Mouse (Mus musculus): ENCODE results near the gene Sipa1l1. TPM values are rescaled to one million over a fixed set of nuclear protein-coding genes. Genes with fewer than 3 reads are reported as not detected.
A peak's percentile ranks its signal among the peaks of the same experiment; 100 is the strongest.

Sipa1l1 gene
- total and polyA plus RNA-seq, 3 experiments: 141 to 365 (median 161) TPM

DNA sequence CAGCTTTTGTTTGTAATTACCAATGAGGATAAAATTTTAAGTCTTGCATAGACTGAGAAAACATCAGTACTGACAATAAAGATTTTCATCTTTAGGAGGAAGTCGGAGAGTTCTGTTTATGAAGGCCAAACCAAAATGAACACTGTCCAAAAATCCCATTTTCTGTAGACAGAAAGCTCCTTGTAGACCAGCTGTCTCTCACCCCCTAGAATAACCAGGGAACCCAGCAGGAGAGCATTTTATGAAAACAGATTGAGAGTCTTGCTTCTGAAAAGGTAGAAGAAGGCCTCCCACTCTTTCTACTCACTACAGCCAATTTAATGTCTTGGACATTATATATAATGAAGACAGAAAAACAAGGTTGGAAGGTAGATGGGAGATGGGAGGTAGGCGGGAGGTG, 198.2 kb downstream of the Sipa1l1 start:
- ATAC-seq (ENCODE audit: extremely low read depth, insufficient number of reproducible peaks, low FRiP score, poor library complexity, severe bottlenecking) (no peak), DNase-seq (ENCODE audit: low spot score) (no peak)
- no peak for TF ChIP-seq GATA1 (IDR thresholded peaks at IDR 0.05; ENCODE audit: borderline replicate concordance, low read length)
- TF ChIP-seq GATA2 (IDR thresholded peaks at IDR 0.05; ENCODE audit: borderline replicate concordance, low read depth, low read length): no peak
- TF ChIP-seq POLR2AphosphoS5 (IDR thresholded peaks at IDR 0.05; ENCODE audit: insufficient replicate concordance, low read depth, low read length): no peak
- TF ChIP-seq TAL1 (conservative IDR thresholded peaks at IDR 0.05; ENCODE audit: low read depth, low read length): no peak
- no peak for TF ChIP-seq CTCF (IDR thresholded peaks at IDR 0.05; ENCODE audit: low read depth, low read length)
- H3K4me1 ChIP-seq (ENCODE audit: insufficient read depth, low read depth, low read length): peaks cover 47% of the 10 kb centered on the region
- no peaks in the 10 kb centered on the region for H3K27me3 ChIP-seq (ENCODE audit: insufficient read depth, low read length)
- no peaks in the 10 kb centered on the region for H3K9me3 ChIP-seq (replicated peaks)
- H3K4me3 ChIP-seq (ENCODE audit: low read depth, low read length): no peak overlapping the region
- H3K36me3 ChIP-seq (replicated peaks): peaks cover 89% of the 10 kb centered on the region

DNA sequence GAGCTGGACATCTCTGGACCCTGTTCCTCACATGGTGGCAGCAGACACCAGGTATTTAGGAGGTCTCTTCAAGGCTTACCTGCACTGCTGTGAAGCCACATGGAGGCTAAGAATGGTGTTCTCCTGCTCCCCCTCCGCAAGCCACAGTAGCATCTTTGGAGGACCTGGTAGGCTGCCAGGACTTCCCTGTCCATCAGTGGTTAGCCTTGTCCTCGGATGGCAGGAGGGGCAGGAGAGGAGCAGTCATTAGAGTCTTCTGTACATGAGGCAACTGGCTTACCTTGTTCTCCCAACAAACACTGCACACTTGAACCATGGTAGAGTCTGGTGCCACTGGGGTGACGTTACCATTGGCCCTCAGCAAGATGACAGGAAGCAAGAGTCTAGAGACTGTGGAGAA, 198.9 kb downstream of the Sipa1l1 start:
- peaks cover 89% of the 10 kb centered on the region for H3K36me3 ChIP-seq (replicated peaks)
- H3K4me1 ChIP-seq (ENCODE audit: insufficient read depth, low read depth, low read length): peaks cover 45% of the 10 kb centered on the region
- H3K4me3 ChIP-seq (ENCODE audit: low read depth, low read length): no peak overlapping the region
- ATAC-seq (ENCODE audit: extremely low read depth, insufficient number of reproducible peaks, low FRiP score, poor library complexity, severe bottlenecking): no peak
- TF ChIP-seq CTCF (IDR thresholded peaks at IDR 0.05; ENCODE audit: low read depth, low read length) (no peak), POLR2AphosphoS5 (IDR thresholded peaks at IDR 0.05; ENCODE audit: insufficient replicate concordance, low read depth, low read length) (no peak), TAL1 (conservative IDR thresholded peaks at IDR 0.05; ENCODE audit: low read depth, low read length) (no peak), GATA2 (IDR thresholded peaks at IDR 0.05; ENCODE audit: borderline replicate concordance, low read depth, low read length) (no peak), GATA1 (IDR thresholded peaks at IDR 0.05; ENCODE audit: borderline replicate concordance, low read length) (no peak)
- no peak for DNase-seq (ENCODE audit: low spot score)
- H3K9me3 ChIP-seq (replicated peaks): no peaks in the 10 kb centered on the region
- no peaks in the 10 kb centered on the region for H3K27me3 ChIP-seq (ENCODE audit: insufficient read depth, low read length)

DNA sequence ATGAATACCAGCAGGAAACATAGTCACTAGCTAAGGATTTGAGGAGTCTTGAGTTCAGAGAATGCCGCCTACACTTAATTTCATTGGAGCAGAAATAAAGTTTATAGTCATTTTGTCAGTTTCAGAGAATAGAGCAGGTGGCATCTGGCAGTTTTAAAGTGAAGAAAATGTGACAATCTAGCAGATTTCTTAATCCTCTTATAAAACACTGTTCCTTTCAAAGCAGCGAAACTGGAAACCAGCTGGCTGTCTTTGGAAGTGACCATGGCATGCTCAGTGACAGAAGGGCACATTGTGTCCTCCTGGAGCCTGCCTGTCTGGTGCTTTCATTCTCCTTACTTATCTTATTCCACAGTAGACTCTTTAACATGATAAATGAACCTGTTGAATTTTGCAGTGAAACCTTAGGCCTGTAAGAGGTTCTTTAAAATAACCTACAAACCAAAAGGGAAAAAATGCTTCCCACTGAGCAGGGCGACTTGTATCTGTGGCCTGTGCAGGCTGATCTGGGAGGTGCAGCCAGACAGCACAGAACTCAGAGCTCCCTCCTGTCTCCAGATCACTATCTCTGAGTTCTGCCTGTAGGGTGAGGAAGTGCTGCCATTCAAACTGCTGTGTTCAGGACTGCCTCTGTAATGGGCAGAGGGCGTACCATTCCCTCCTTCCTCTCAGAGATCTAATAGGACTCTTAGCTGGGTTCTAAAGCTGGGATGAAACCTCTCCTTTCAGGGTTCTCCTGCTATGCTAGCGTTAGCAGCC, 200.5 kb downstream of the Sipa1l1 start:
- ATAC-seq (ENCODE audit: extremely low read depth, insufficient number of reproducible peaks, low FRiP score, poor library complexity, severe bottlenecking) (peak; percentile 79), DNase-seq (ENCODE audit: low spot score) (peak; percentile 53)
- H3K27me3 ChIP-seq (ENCODE audit: insufficient read depth, low read length): no peaks in the 10 kb centered on the region
- TF ChIP-seq GATA2 (IDR thresholded peaks at IDR 0.05; ENCODE audit: borderline replicate concordance, low read depth, low read length) (0 out of 2 replicates have a peak, but pooled peaks have one; percentile 37), TAL1 (conservative IDR thresholded peaks at IDR 0.05; ENCODE audit: low read depth, low read length) (no peak)
- peaks cover 89% of the 10 kb centered on the region for H3K36me3 ChIP-seq (replicated peaks)
- no peaks in the 10 kb centered on the region for H3K9me3 ChIP-seq (replicated peaks)
- H3K4me3 ChIP-seq (ENCODE audit: low read depth, low read length): no peak overlapping the region
- peaks cover 43% of the 10 kb centered on the region for H3K4me1 ChIP-seq (ENCODE audit: insufficient read depth, low read depth, low read length)

DNA sequence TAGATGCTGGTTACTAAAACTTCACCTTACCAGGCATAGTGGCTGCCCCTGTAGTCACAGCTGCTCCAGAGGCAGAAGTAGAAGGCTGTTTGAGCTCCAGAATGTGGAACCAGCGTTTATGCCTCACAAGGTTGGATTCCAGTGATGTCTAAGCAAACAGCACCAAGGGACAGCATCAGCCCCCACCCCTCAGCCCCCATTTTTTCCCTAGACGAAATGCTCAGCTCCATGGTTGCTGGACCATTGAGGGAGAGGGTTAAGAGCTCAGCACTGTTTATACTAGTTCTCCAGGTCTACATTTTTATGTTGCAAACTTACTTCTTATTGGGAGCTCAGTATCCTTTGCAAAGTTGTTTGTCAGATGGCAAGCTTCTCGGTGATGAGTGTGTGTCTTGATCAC, 202.1 kb downstream of the Sipa1l1 start:
- H3K27me3 ChIP-seq (ENCODE audit: insufficient read depth, low read length): no peaks in the 10 kb centered on the region
- DNase-seq (ENCODE audit: low spot score) (no peak), ATAC-seq (ENCODE audit: extremely low read depth, insufficient number of reproducible peaks, low FRiP score, poor library complexity, severe bottlenecking) (no peak)
- H3K4me1 ChIP-seq (ENCODE audit: insufficient read depth, low read depth, low read length): peaks cover 34% of the 10 kb centered on the region
- no peaks in the 10 kb centered on the region for H3K9me3 ChIP-seq (replicated peaks)
- peaks cover 90% of the 10 kb centered on the region for H3K36me3 ChIP-seq (replicated peaks)
- H3K4me3 ChIP-seq (ENCODE audit: low read depth, low read length): no peak overlapping the region
- no peak for TF ChIP-seq TAL1 (conservative IDR thresholded peaks at IDR 0.05; ENCODE audit: low read depth, low read length)
- TF ChIP-seq GATA2 (IDR thresholded peaks at IDR 0.05; ENCODE audit: borderline replicate concordance, low read depth, low read length): no peak
- TF ChIP-seq GATA1 (IDR thresholded peaks at IDR 0.05; ENCODE audit: borderline replicate concordance, low read length): no peak
- TF ChIP-seq POLR2AphosphoS5 (IDR thresholded peaks at IDR 0.05; ENCODE audit: insufficient replicate concordance, low read depth, low read length): no peak
- no peak for TF ChIP-seq CTCF (IDR thresholded peaks at IDR 0.05; ENCODE audit: low read depth, low read length)

DNA sequence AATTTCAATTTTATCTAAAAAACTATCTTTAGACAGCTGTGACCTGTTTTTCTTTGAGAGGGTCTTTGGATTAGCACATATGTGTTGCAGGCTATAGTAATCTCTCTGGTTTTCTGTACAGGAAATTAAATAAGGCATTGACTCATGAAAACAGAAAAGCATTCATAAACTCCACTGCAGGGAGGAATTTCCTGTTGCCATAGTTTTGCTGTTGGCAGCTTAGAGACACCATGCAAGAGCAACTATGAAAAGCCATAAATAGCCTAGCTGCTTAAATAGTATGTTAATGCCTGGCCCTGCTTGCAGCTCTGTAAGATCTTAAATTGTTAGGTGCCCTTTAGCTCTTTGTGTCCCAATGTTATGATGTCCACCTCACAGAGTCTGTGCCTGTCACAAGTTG, 204.9 kb downstream of the Sipa1l1 start:
- H3K4me3 ChIP-seq (ENCODE audit: low read depth, low read length): no peak overlapping the region
- DNase-seq (ENCODE audit: low spot score) (no peak), ATAC-seq (ENCODE audit: extremely low read depth, insufficient number of reproducible peaks, low FRiP score, poor library complexity, severe bottlenecking) (no peak)
- peaks cover 78% of the 10 kb centered on the region for H3K36me3 ChIP-seq (replicated peaks)
- no peaks in the 10 kb centered on the region for H3K27me3 ChIP-seq (ENCODE audit: insufficient read depth, low read length)
- no peak for TF ChIP-seq GATA2 (IDR thresholded peaks at IDR 0.05; ENCODE audit: borderline replicate concordance, low read depth, low read length)
- no peak for TF ChIP-seq GATA1 (IDR thresholded peaks at IDR 0.05; ENCODE audit: borderline replicate concordance, low read length)
- no peak for TF ChIP-seq TAL1 (conservative IDR thresholded peaks at IDR 0.05; ENCODE audit: low read depth, low read length)
- no peak for TF ChIP-seq CTCF (IDR thresholded peaks at IDR 0.05; ENCODE audit: low read depth, low read length)
- TF ChIP-seq POLR2AphosphoS5 (IDR thresholded peaks at IDR 0.05; ENCODE audit: insufficient replicate concordance, low read depth, low read length): no peak
- H3K9me3 ChIP-seq (replicated peaks): no peaks in the 10 kb centered on the region
- H3K4me1 ChIP-seq (ENCODE audit: insufficient read depth, low read depth, low read length): peaks cover 18% of the 10 kb centered on the region

DNA sequence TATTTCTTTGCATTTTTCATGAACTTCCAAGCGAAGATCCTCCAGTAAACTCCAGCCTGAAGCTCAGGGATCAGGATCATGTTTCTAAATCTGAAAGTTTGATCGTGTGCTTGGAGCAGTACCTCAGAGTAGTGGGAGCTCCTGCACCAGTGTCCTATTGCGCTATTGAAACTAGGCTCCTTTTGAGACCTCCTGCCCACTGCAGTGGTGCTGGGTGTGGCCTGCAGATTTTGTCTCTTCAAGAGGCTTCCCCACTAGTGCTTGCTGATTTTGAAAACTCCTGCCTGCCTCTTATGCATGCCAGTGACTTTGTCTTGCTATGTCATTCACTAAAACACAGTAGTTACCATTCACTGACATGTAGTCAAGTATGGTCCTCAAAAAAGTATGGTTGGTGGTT, 213.8 kb downstream of the Sipa1l1 start:
- H3K36me3 ChIP-seq (replicated peaks): peaks cover 78% of the 10 kb centered on the region
- DNase-seq (ENCODE audit: low spot score) (no peak), ATAC-seq (ENCODE audit: extremely low read depth, insufficient number of reproducible peaks, low FRiP score, poor library complexity, severe bottlenecking) (no peak)
- H3K4me3 ChIP-seq (ENCODE audit: low read depth, low read length): no peak overlapping the region
- H3K27me3 ChIP-seq (ENCODE audit: insufficient read depth, low read length): no peaks in the 10 kb centered on the region
- H3K4me1 ChIP-seq (ENCODE audit: insufficient read depth, low read depth, low read length): no peaks in the 10 kb centered on the region
- H3K9me3 ChIP-seq (replicated peaks): no peaks in the 10 kb centered on the region
- TF ChIP-seq POLR2AphosphoS5 (IDR thresholded peaks at IDR 0.05; ENCODE audit: insufficient replicate concordance, low read depth, low read length) (no peak), CTCF (IDR thresholded peaks at IDR 0.05; ENCODE audit: low read depth, low read length) (no peak), GATA1 (IDR thresholded peaks at IDR 0.05; ENCODE audit: borderline replicate concordance, low read length) (no peak), TAL1 (conservative IDR thresholded peaks at IDR 0.05; ENCODE audit: low read depth, low read length) (no peak), GATA2 (IDR thresholded peaks at IDR 0.05; ENCODE audit: borderline replicate concordance, low read depth, low read length) (no peak)

Data from G1E (cell line).